Mouse (Mus musculus): ENCODE results near the gene Tekt5.
A peak's percentile ranks its signal among the peaks of the same experiment; 100 is the strongest.

DNA sequence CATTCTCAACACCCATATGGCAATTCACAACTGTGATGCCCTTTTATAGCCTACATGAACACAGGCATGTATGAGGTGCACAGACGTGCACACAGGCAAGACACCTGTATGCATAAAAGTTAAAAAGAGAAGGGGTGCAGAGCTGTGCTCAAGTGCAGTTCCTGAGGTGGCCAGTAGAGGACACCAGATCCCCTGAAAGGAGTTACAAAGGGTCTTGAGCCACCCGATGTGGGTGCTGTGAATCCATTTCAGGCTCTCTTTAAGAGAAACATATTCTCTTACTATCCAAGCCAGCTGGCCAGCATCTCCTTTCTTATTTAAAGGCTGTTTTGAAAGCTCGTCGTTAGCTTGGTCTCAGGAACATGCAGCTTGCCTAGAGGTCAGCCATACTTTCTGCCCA lies 21.6 kb upstream of the Tekt5 start:
- peak; percentile 22; the same call in 1 of the 2 replicates for TF ChIP-seq CTCF (IDR thresholded peaks at IDR 0.05; ENCODE audit: low read depth)
- no peak for TF ChIP-seq EP300 (IDR thresholded peaks at IDR 0.05; ENCODE audit: low read depth)

Measured in heart, postnatal 0 days (tissue).